Mouse (Mus musculus) embryonic facial prominence, embryonic 13.5 days (tissue): ENCODE results near the gene Mrpl42. TPM values are rescaled to one million over a fixed set of nuclear protein-coding genes. Genes with fewer than 3 reads are reported as not detected.

Experiments used
- ATAC-seq: fragments of 200-750 bp; cut with Nextera tagmentation; 2 replicates; pipeline ENCODE4 v1.8.0; 2017; ENCODE audit warnings: low read depth; ENCODE audit not compliant: insufficient number of reproducible peaks, insufficient read depth, low FRiP score, low TSS enrichment
- H3K27ac ChIP-seq: fragments of 300-500 bp; sonication (generic); 2 replicates; pipeline ENCODE4 v1.5.1; 2015; ENCODE audit warnings: moderate library complexity, mild to moderate bottlenecking, inconsistent platforms
- H3K27me3 ChIP-seq: fragments of 300-500 bp; sonication (generic); 2 replicates; pipeline ENCODE4 v1.6.1; 2015; ENCODE audit warnings: mild to moderate bottlenecking, inconsistent platforms
- H3K36me3 ChIP-seq: fragments of 300-500 bp; sonication (generic); 2 replicates; pipeline ENCODE4 v1.6.1; 2015; ENCODE audit warnings: mild to moderate bottlenecking, inconsistent platforms
- H3K4me1 ChIP-seq: fragments of 300-500 bp; sonication (generic); 2 replicates; pipeline ENCODE4 v1.6.1; 2015; ENCODE audit warnings: inconsistent platforms
- H3K4me2 ChIP-seq: fragments of 300-500 bp; sonication (generic); 2 replicates; pipeline ENCODE4 v1.6.1; 2015; ENCODE audit warnings: moderate library complexity, mild to moderate bottlenecking, inconsistent platforms
- H3K4me3 ChIP-seq: fragments of 300-500 bp; sonication (generic); 2 replicates; pipeline ENCODE4 v1.5.1; 2015; ENCODE audit warnings: mild to moderate bottlenecking, inconsistent platforms
- H3K9ac ChIP-seq: fragments of 300-500 bp; sonication (generic); 2 replicates; pipeline ENCODE4 v1.6.1; 2015; ENCODE audit warnings: mild to moderate bottlenecking, inconsistent platforms
- H3K9me3 ChIP-seq: fragments of 300-500 bp; sonication (generic); 2 replicates; pipeline ENCODE4 v1.6.1; 2016; ENCODE audit warnings: inconsistent platforms
- WGBS: fragments of 180-500 bp; shearing (Covaris S2); methylation state at CpG from one replicate; pipeline ENCODE4 v1.1.7; 2015; ENCODE audit warnings: mixed read lengths; 5-methylcytosine and 5-hydroxymethylcytosine counted together
- polyA plus RNA-seq: library from polyadenylated mRNA; unstranded; fragments of >200 nt; fragmentation: Nextera tagmentation; extraction: Ambion mirVana; gene quantifications from 2 replicates; pipeline ENCODE4 v1.2.1, GENCODE M21; 2015

The Mrpl42 gene
- polyA plus RNA-seq, 1 experiment from 2014 or later: 316 TPM

GRCm38 (mm10) chr10:95447954-95448353, 53.8 kb downstream of the Mrpl42 start:
- Histone ChIP-seq H3K9me3 (no peaks in the 10 kb centered on the region), H3K4me1 (no peaks in the 10 kb centered on the region), H3K4me3 (no peak overlapping the region), H3K36me3 (no peaks in the 10 kb centered on the region), H3K4me2 (no peak overlapping the region), H3K27ac (no peak overlapping the region), H3K27me3 (no peaks in the 10 kb centered on the region), H3K9ac (no peak overlapping the region)
- no peak for ATAC-seq
- WGBS: 89% methylated on average over 16 of the region's 16 CpGs

DNA sequence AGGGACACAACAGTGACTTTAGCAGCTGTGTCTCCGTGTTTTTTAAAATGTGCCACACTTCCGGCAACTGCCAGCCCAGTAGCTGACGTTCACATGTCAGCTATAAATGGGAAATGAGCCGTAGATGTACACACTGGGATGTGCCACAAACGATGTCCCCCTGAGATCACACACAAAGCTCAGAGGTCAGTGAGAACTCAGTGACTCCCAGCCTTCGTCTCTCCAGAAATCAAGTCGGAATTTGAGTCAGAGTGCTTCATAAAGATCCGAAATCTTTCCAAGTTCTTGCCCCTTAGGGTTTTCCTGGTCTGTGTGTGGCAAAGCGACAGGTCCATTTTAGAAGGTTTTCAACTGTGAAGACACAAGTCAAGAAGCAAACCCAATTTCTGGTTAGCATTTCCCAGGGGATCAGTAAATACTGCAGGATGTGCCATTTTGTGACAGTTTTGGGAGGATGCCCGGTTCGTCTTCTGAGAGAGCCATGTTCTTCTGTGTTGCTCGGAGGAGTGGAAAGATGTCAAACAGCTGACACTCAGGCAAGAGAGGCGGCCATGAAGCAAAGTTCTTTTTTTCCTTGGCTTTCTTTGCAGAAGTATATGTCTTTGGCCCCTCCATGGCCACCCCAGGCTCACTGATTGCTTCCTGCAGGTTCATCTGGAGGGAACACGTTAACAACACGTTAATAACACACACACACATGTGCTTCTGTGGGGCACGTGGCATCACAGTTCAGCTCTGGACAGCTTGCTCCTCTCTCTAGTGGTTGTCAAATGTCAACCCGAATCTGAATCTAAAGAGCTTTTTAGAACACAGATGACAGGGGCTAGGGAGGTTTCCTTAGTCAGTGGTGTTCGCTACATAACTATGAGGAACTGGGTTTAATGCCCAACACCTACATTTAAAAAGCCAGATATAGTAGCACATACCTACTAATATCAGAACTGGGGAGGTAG, 56.4 kb downstream of the Mrpl42 start:
- 81% methylated on average over 18 of the region's 18 CpGs for WGBS
- Histone ChIP-seq H3K4me3 (no peak overlapping the region), H3K27me3 (no peaks in the 10 kb centered on the region), H3K36me3 (no peaks in the 10 kb centered on the region), H3K9ac (no peak overlapping the region), H3K27ac (no peak overlapping the region), H3K4me2 (no peak overlapping the region), H3K4me1 (no peaks in the 10 kb centered on the region), H3K9me3 (no peaks in the 10 kb centered on the region)
- ATAC-seq: no peak

- Histone ChIP-seq H3K4me3 (no peak overlapping the region), H3K9me3 (no peaks in the 10 kb centered on the region), H3K36me3 (no peaks in the 10 kb centered on the region), H3K9ac (no peak overlapping the region), H3K4me2 (no peak overlapping the region), H3K4me1 (no peaks in the 10 kb centered on the region), H3K27me3 (no peaks in the 10 kb centered on the region), H3K27ac (no peak overlapping the region)
- no peak for ATAC-seq
- 71% methylated on average over 4 of the region's 4 CpGs for WGBS
These were observed 59.4 kb downstream of the Mrpl42 start for GRCm38 (mm10) chr10:95442334-95442733.

DNA sequence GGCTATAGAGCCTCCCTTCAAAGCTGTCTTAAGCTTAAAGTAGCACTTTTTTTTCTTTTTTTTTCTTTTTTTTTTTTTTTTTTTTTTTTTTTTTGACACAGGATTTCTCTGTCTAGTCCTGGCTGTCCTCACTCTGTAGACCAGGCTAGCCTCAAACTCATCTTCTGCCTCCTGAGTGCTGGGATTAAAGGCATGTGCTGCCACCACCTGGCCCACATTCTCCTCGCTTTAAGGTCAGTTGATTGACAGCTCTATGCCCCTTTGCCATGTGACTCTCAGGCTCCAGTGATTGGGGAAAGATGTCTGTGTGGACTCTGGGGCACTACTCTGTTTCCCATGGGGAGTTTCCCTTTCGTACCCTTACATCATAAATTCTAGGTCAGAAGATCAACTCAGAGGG, 61.2 kb downstream of the Mrpl42 start:
- 27% methylated on average over 2 of the region's 2 CpGs for WGBS
- no peak for ATAC-seq
- Histone ChIP-seq H3K27me3 (no peaks in the 10 kb centered on the region), H3K4me1 (no peaks in the 10 kb centered on the region), H3K4me2 (no peak overlapping the region), H3K4me3 (no peak overlapping the region), H3K27ac (no peak overlapping the region), H3K36me3 (no peaks in the 10 kb centered on the region), H3K9me3 (no peaks in the 10 kb centered on the region), H3K9ac (no peak overlapping the region)

DNA sequence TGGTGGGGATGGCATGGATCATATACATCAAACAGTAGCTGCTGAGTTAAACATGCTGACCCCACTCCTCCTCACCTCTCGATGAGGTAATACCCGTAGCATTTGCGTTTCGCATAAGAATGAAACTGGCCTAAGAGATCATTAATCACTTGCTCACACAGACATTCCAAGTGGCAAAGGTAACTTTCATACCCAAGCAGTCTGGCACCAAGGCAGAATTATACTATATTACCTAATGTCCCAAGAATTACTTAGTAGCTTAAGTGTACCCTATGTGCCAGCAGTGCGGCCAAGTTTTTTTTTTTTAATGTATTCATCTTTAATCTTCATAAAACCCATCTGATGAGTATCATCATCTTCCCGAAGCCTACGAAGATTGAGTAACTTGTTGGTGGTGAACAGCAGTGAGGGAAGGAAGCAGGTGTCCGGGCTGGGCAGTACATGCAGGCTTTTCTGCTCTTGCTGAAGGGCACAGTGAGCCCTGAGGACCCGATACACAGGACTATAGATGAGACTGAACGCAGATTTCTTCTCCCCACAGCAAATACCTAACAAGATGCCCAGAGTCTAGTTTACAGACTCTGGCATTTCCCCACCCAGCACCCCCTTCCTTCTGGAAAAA, 61.9 kb downstream of the Mrpl42 start:
- H3K4me1 ChIP-seq: no peaks in the 10 kb centered on the region
- no peak for ATAC-seq
- 87% methylated on average over 10 of the region's 10 CpGs for WGBS
- no peaks in the 10 kb centered on the region for H3K27me3 ChIP-seq
- no peak overlapping the region for H3K27ac ChIP-seq
- H3K4me3 ChIP-seq: no peak overlapping the region
- H3K36me3 ChIP-seq: no peaks in the 10 kb centered on the region
- no peak overlapping the region for H3K9ac ChIP-seq
- no peaks in the 10 kb centered on the region for H3K9me3 ChIP-seq
- H3K4me2 ChIP-seq: no peak overlapping the region

GRCm38 (mm10) chr10:95438941-95439340, 62.8 kb downstream of the Mrpl42 start:
- Histone ChIP-seq H3K9ac (no peak overlapping the region), H3K4me3 (no peak overlapping the region), H3K27me3 (no peaks in the 10 kb centered on the region), H3K4me1 (no peaks in the 10 kb centered on the region), H3K9me3 (no peaks in the 10 kb centered on the region), H3K36me3 (no peaks in the 10 kb centered on the region), H3K4me2 (no peak overlapping the region), H3K27ac (no peak overlapping the region)
- no peak for ATAC-seq
- WGBS: 66% methylated on average over 11 of the region's 11 CpGs

Other genes with a start within 250 kb of the Mrpl42 start
- gene Cradd, start 177.8 kb downstream of the Mrpl42 start, polyA plus RNA-seq: 10.4 and 10.7 TPM in 2 replicates
- gene Socs2, start 84.8 kb downstream of the Mrpl42 start, polyA plus RNA-seq: 56.2 and 69.9 TPM in 2 replicates
- gene Ube2n, start 13.2 kb upstream of the Mrpl42 start, polyA plus RNA-seq: 308 and 327 TPM in 2 replicates
- gene Nudt4, start 62.2 kb upstream of the Mrpl42 start, polyA plus RNA-seq: 84.9 and 85.7 TPM in 2 replicates
- gene Anapc15-ps, start 171.5 kb upstream of the Mrpl42 start, polyA plus RNA-seq: not detected in 2 replicates